Mouse (Mus musculus): Measurements from ENCODE around the gene Tcf3. TPM values are rescaled to one million over a fixed set of nuclear protein-coding genes. Genes with fewer than 3 reads are reported as not detected.
A peak's percentile ranks its signal among the peaks of the same experiment; 100 is the strongest.

Gene Tcf3
- polyA plus RNA-seq, 1 experiment from 2014 or later, result 83.7 TPM

GRCm38 (mm10) chr10:80405481-80406173 lies 27.8 kb downstream of the Tcf3 start:
- 0 out of 2 replicates have a peak, but pooled peaks have one; percentile 6 for ATAC-seq (replicated peaks; ENCODE audit: low FRiP score, low read depth)
- H3K36me3 ChIP-seq (ENCODE audit: insufficient read depth, low read length), result peaks cover 27% of the 10 kb centered on the region
- peak overlapping the region; percentile 75 for H3K9ac ChIP-seq (ENCODE audit: low read depth, low read length)
- 50% methylated on average over 10 of the region's 10 CpGs for WGBS
- no peak for DNase-seq (ENCODE audit: low spot score)
- H3K4me2 ChIP-seq (ENCODE audit: low read length), result peak overlapping the region; percentile 88
- TF ChIP-seq CTCF (IDR thresholded peaks at IDR 0.05; ENCODE audit: low read depth), result peak; percentile 50; the same call in 1 of the 2 replicates
- peak overlapping the region; percentile 66 for H3K4me3 ChIP-seq (replicated peaks; ENCODE audit: low read depth, low read length)
- no peaks in the 10 kb centered on the region for H3K9me3 ChIP-seq (replicated peaks; ENCODE audit: low read length)
- no peak overlapping the region for H3K27ac ChIP-seq
- no peaks in the 10 kb centered on the region for H3K27me3 ChIP-seq (ENCODE audit: insufficient read depth, low read length)
- H3K4me1 ChIP-seq (replicated peaks; ENCODE audit: insufficient read depth, low read length), result peaks cover 18% of the 10 kb centered on the region

- H3K36me3 ChIP-seq (ENCODE audit: insufficient read depth, low read length), result peaks cover 16% of the 10 kb centered on the region
- WGBS, result 90% methylated on average over 4 of the region's 4 CpGs
- no peaks in the 10 kb centered on the region for H3K9me3 ChIP-seq (replicated peaks; ENCODE audit: low read length)
- ATAC-seq (replicated peaks; ENCODE audit: low FRiP score, low read depth) (no peak), DNase-seq (ENCODE audit: low spot score) (no peak)
- H3K4me3 ChIP-seq (replicated peaks; ENCODE audit: low read depth, low read length), result no peak overlapping the region
- H3K4me2 ChIP-seq (ENCODE audit: low read length), result no peak overlapping the region
- TF ChIP-seq CTCF (IDR thresholded peaks at IDR 0.05; ENCODE audit: low read depth), result peak; percentile 62
- H3K27me3 ChIP-seq (ENCODE audit: insufficient read depth, low read length), result no peaks in the 10 kb centered on the region
- H3K27ac ChIP-seq, result no peak overlapping the region
- peaks cover 23% of the 10 kb centered on the region for H3K4me1 ChIP-seq (replicated peaks; ENCODE audit: insufficient read depth, low read length)
- H3K9ac ChIP-seq (ENCODE audit: low read depth, low read length), result no peak overlapping the region
These were observed 30.3 kb downstream of the Tcf3 start for GRCm38 (mm10) chr10:80403044-80403692.

GRCm38 (mm10) chr10:80400704-80401161 lies 32.7 kb downstream of the Tcf3 start:
- Histone ChIP-seq H3K4me3 (replicated peaks; ENCODE audit: low read depth, low read length) (no peak overlapping the region), H3K36me3 (ENCODE audit: insufficient read depth, low read length) (peaks cover 16% of the 10 kb centered on the region), H3K27ac (peak overlapping the region; percentile 91; the same call in 1 of the 2 replicates), H3K4me1 (replicated peaks; ENCODE audit: insufficient read depth, low read length) (peaks cover 20% of the 10 kb centered on the region), H3K9ac (ENCODE audit: low read depth, low read length) (peak overlapping the region; percentile 67; the same call in 1 of the 2 replicates), H3K27me3 (ENCODE audit: insufficient read depth, low read length) (no peaks in the 10 kb centered on the region), H3K9me3 (replicated peaks; ENCODE audit: low read length) (no peaks in the 10 kb centered on the region), H3K4me2 (ENCODE audit: low read length) (no peak overlapping the region; the same call in 1 of the 2 replicates)
- no peak for DNase-seq (ENCODE audit: low spot score)
- no peak for ATAC-seq (replicated peaks; ENCODE audit: low FRiP score, low read depth)
- WGBS, result 79% methylated on average over 4 of the region's 4 CpGs
- no peak for TF ChIP-seq CTCF (IDR thresholded peaks at IDR 0.05; ENCODE audit: low read depth)

GRCm38 (mm10) chr10:80399973-80400703 lies 33.3 kb downstream of the Tcf3 start:
- Histone ChIP-seq H3K9me3 (replicated peaks; ENCODE audit: low read length) (no peaks in the 10 kb centered on the region), H3K9ac (ENCODE audit: low read depth, low read length) (peak overlapping the region; percentile 67), H3K4me3 (replicated peaks; ENCODE audit: low read depth, low read length) (peak overlapping the region; percentile 37), H3K36me3 (ENCODE audit: insufficient read depth, low read length) (peaks cover 22% of the 10 kb centered on the region), H3K27ac (peak overlapping the region; percentile 91), H3K27me3 (ENCODE audit: insufficient read depth, low read length) (no peaks in the 10 kb centered on the region), H3K4me1 (replicated peaks; ENCODE audit: insufficient read depth, low read length) (peaks cover 14% of the 10 kb centered on the region), H3K4me2 (ENCODE audit: low read length) (peak overlapping the region; percentile 83)
- ATAC-seq (replicated peaks; ENCODE audit: low FRiP score, low read depth) (no peak), DNase-seq (ENCODE audit: low spot score) (no peak)
- 15% methylated on average over 17 of the region's 17 CpGs for WGBS
- TF ChIP-seq CTCF (IDR thresholded peaks at IDR 0.05; ENCODE audit: low read depth), result no peak

- no peaks in the 10 kb centered on the region for H3K27me3 ChIP-seq (ENCODE audit: insufficient read depth, low read length)
- H3K4me1 ChIP-seq (replicated peaks; ENCODE audit: insufficient read depth, low read length), result peaks cover 14% of the 10 kb centered on the region
- H3K9ac ChIP-seq (ENCODE audit: low read depth, low read length), result peak within 1 kb of the TSS; percentile 91
- peaks cover 28% of the 10 kb centered on the region for H3K36me3 ChIP-seq (ENCODE audit: insufficient read depth, low read length)
- under 1% methylated on average over 76 of the region's 82 CpGs for WGBS
- no peak for TF ChIP-seq CTCF (IDR thresholded peaks at IDR 0.05; ENCODE audit: low read depth)
- peak within 1 kb of the TSS; percentile 98 for H3K27ac ChIP-seq
- H3K4me2 ChIP-seq (ENCODE audit: low read length), result peak within 1 kb of the TSS; percentile 83
- peak within 1 kb of the TSS; percentile 75 for H3K4me3 ChIP-seq (replicated peaks; ENCODE audit: low read depth, low read length)
- no peaks in the 10 kb centered on the region for H3K9me3 ChIP-seq (replicated peaks; ENCODE audit: low read length)
- ATAC-seq (replicated peaks; ENCODE audit: low FRiP score, low read depth) (peak; percentile 95), DNase-seq (ENCODE audit: low spot score) (peak; percentile 100)
These were observed 34.1 kb downstream of the Tcf3 start, which contains the start of gene Mbd3 for GRCm38 (mm10) chr10:80399191-80399972. TSS of gene Mbd3 (minus strand) at chr10:80399550.
